Mouse (Mus musculus): ENCODE measurements around the gene Olig3. TPM values are rescaled to one million over a fixed set of nuclear protein-coding genes. Genes with fewer than 3 reads are reported as not detected.
"Not testable (repeated sequence)": the region's sequence is repeated elsewhere in the genome, so short reads cannot be mapped to it uniquely, and the experiment has no call there.

The Olig3 gene
- polyA plus RNA-seq, 1 experiment from 2014 or later: 11.1 TPM

- Histone ChIP-seq H3K27me3 (peaks cover 89% of the 10 kb centered on the region), H3K27ac (replicated peaks) (no peak overlapping the region), H3K4me1 (peaks cover 16% of the 10 kb centered on the region), H3K4me2 (replicated peaks) (peak overlapping the region; percentile 38), H3K4me3 (peak overlapping the region; percentile 21), H3K9ac (replicated peaks) (0 out of 2 replicates have a peak overlapping the region, but pooled peaks have one; percentile 1), H3K36me3 (no peaks in the 10 kb centered on the region), H3K9me3 (no peaks in the 10 kb centered on the region)
- ATAC-seq (ENCODE audit: low FRiP score, low read depth): no peak
- 2% methylated on average over 17 of the region's 17 CpGs for WGBS
Measured at GRCm38 (mm10) chr10:19362861-19363260, 6.5 kb downstream of the Olig3 start.

- Histone ChIP-seq H3K4me2 (replicated peaks) (peak overlapping the region; percentile 38), H3K4me1 (peaks cover 16% of the 10 kb centered on the region), H3K9me3 (no peaks in the 10 kb centered on the region), H3K9ac (replicated peaks) (no peak overlapping the region), H3K27me3 (peaks cover 85% of the 10 kb centered on the region), H3K4me3 (no peak overlapping the region), H3K27ac (replicated peaks) (no peak overlapping the region), H3K36me3 (no peaks in the 10 kb centered on the region)
- 3% methylated on average over 5 of the region's 5 CpGs for WGBS
- no peak for ATAC-seq (ENCODE audit: low FRiP score, low read depth)
Measured at GRCm38 (mm10) chr10:19363365-19363764, 7.0 kb downstream of the Olig3 start.

- no peak for ATAC-seq (ENCODE audit: low FRiP score, low read depth)
- Histone ChIP-seq H3K36me3 (no peaks in the 10 kb centered on the region), H3K9ac (replicated peaks) (no peak overlapping the region), H3K4me3 (no peak overlapping the region), H3K4me2 (replicated peaks) (no peak overlapping the region), H3K27ac (replicated peaks) (no peak overlapping the region), H3K4me1 (peaks cover 4% of the 10 kb centered on the region), H3K9me3 (no peaks in the 10 kb centered on the region), H3K27me3 (peaks cover 41% of the 10 kb centered on the region)
- WGBS: 89% methylated on average over 9 of the region's 9 CpGs
Measured at GRCm38 (mm10) chr10:19369143-19369542, 12.8 kb downstream of the Olig3 start.

- Histone ChIP-seq H3K4me2 (replicated peaks) (no peak overlapping the region), H3K27ac (replicated peaks) (no peak overlapping the region), H3K9me3 (no peaks in the 10 kb centered on the region), H3K4me3 (no peak overlapping the region), H3K4me1 (peaks cover 4% of the 10 kb centered on the region), H3K9ac (replicated peaks) (no peak overlapping the region), H3K36me3 (no peaks in the 10 kb centered on the region), H3K27me3 (peaks cover 34% of the 10 kb centered on the region)
- ATAC-seq (ENCODE audit: low FRiP score, low read depth): no peak
- 67% methylated on average over 3 of the region's 3 CpGs for WGBS
Measured at GRCm38 (mm10) chr10:19370146-19370545, 13.8 kb downstream of the Olig3 start.

GRCm38 (mm10) chr10:19372263-19372662, 15.9 kb downstream of the Olig3 start:
- H3K9ac ChIP-seq (replicated peaks): no peak overlapping the region
- no peak overlapping the region for H3K4me3 ChIP-seq
- no peak overlapping the region for H3K4me2 ChIP-seq (replicated peaks)
- no peaks in the 10 kb centered on the region for H3K36me3 ChIP-seq
- no peaks in the 10 kb centered on the region for H3K9me3 ChIP-seq
- H3K4me1 ChIP-seq: peaks cover 4% of the 10 kb centered on the region
- H3K27me3 ChIP-seq: peaks cover 17% of the 10 kb centered on the region
- no peak for ATAC-seq (ENCODE audit: low FRiP score, low read depth)
- no peak overlapping the region for H3K27ac ChIP-seq (replicated peaks)
- 27% methylated on average over 5 of the region's 5 CpGs for WGBS

GRCm38 (mm10) chr10:19373797-19374196, 17.5 kb downstream of the Olig3 start:
- Histone ChIP-seq H3K4me3 (no peak overlapping the region), H3K9ac (replicated peaks) (no peak overlapping the region), H3K4me1 (peaks cover 4% of the 10 kb centered on the region), H3K36me3 (no peaks in the 10 kb centered on the region), H3K27me3 (peaks cover 13% of the 10 kb centered on the region), H3K4me2 (replicated peaks) (no peak overlapping the region), H3K9me3 (no peaks in the 10 kb centered on the region), H3K27ac (replicated peaks) (no peak overlapping the region)
- 59% methylated on average over 7 of the region's 7 CpGs for WGBS
- peak; percentile 52; the same call in 1 of the 2 replicates for ATAC-seq (ENCODE audit: low FRiP score, low read depth)

- peaks cover 9% of the 10 kb centered on the region for H3K27me3 ChIP-seq
- no peak overlapping the region for H3K27ac ChIP-seq (replicated peaks)
- ATAC-seq (ENCODE audit: low FRiP score, low read depth): no peak
- no peak overlapping the region for H3K9ac ChIP-seq (replicated peaks)
- no peak overlapping the region for H3K4me2 ChIP-seq (replicated peaks)
- no peak overlapping the region for H3K4me3 ChIP-seq
- no peaks in the 10 kb centered on the region for H3K9me3 ChIP-seq
- 74% methylated on average over 3 of the region's 3 CpGs for WGBS
- peaks cover 4% of the 10 kb centered on the region for H3K4me1 ChIP-seq
- no peaks in the 10 kb centered on the region for H3K36me3 ChIP-seq
Measured at GRCm38 (mm10) chr10:19374311-19374710, 18.0 kb downstream of the Olig3 start.

- no peak overlapping the region for H3K27ac ChIP-seq (replicated peaks)
- peaks cover 4% of the 10 kb centered on the region; the same call in 1 of the 2 replicates for H3K27me3 ChIP-seq
- no peak overlapping the region for H3K4me2 ChIP-seq (replicated peaks)
- H3K9ac ChIP-seq (replicated peaks): no peak overlapping the region
- no peaks in the 10 kb centered on the region for H3K36me3 ChIP-seq
- no peaks in the 10 kb centered on the region for H3K9me3 ChIP-seq
- no peak overlapping the region for H3K4me3 ChIP-seq
- no peak for ATAC-seq (ENCODE audit: low FRiP score, low read depth)
- 92% methylated on average over 2 of the region's 2 CpGs for WGBS
- H3K4me1 ChIP-seq: peaks cover 4% of the 10 kb centered on the region
Measured at GRCm38 (mm10) chr10:19375838-19376237, 19.5 kb downstream of the Olig3 start.

- 97% methylated on average over 1 of the region's 1 CpGs for WGBS
- H3K9me3 ChIP-seq: not testable (repeated sequence)
Measured at GRCm38 (mm10) chr10:19380971-19381370, 24.6 kb downstream of the Olig3 start.

GRCm38 (mm10) chr10:19384176-19384575, 27.8 kb downstream of the Olig3 start:
- H3K9ac ChIP-seq (replicated peaks): no peak overlapping the region
- H3K4me1 ChIP-seq: no peaks in the 10 kb centered on the region
- H3K27ac ChIP-seq (replicated peaks): no peak overlapping the region
- H3K27me3 ChIP-seq: no peaks in the 10 kb centered on the region
- H3K4me3 ChIP-seq: no peak overlapping the region
- no peak overlapping the region for H3K4me2 ChIP-seq (replicated peaks)
- H3K36me3 ChIP-seq: no peaks in the 10 kb centered on the region
- 82% methylated on average over 3 of the region's 3 CpGs for WGBS
- no peak for ATAC-seq (ENCODE audit: low FRiP score, low read depth)
- no peaks in the 10 kb centered on the region for H3K9me3 ChIP-seq

More at GRCm38 (mm10) chr10:19380971-19381370, 24.6 kb downstream of the Olig3 start:
- not testable (repeated sequence) for H3K4me2 ChIP-seq (replicated peaks); H3K4me1 ChIP-seq; H3K4me3 ChIP-seq; H3K27me3 ChIP-seq; H3K36me3 ChIP-seq; H3K9ac ChIP-seq (replicated peaks); H3K27ac ChIP-seq (replicated peaks); ATAC-seq (ENCODE audit: low FRiP score, low read depth)

- Histone ChIP-seq H3K4me3 (no peak overlapping the region), H3K9me3 (no peaks in the 10 kb centered on the region), H3K4me1 (peaks cover 9% of the 10 kb centered on the region), H3K36me3 (no peaks in the 10 kb centered on the region), H3K4me2 (replicated peaks) (no peak overlapping the region), H3K27me3 (peaks cover 4% of the 10 kb centered on the region; the same call in 1 of the 2 replicates), H3K9ac (replicated peaks) (no peak overlapping the region), H3K27ac (replicated peaks) (no peak overlapping the region)
- WGBS: 90% methylated on average over 4 of the region's 4 CpGs
- ATAC-seq (ENCODE audit: low FRiP score, low read depth): no peak
Measured at GRCm38 (mm10) chr10:19391819-19392218, 35.5 kb downstream of the Olig3 start.

- H3K27ac ChIP-seq (replicated peaks): peak overlapping the region; percentile 12; the same call in 1 of the 2 replicates
- H3K9me3 ChIP-seq: no peaks in the 10 kb centered on the region
- H3K4me2 ChIP-seq (replicated peaks): peak overlapping the region; percentile 39
- H3K4me1 ChIP-seq: peaks cover 28% of the 10 kb centered on the region
- H3K9ac ChIP-seq (replicated peaks): no peak overlapping the region
- H3K27me3 ChIP-seq: peaks cover 4% of the 10 kb centered on the region; the same call in 1 of the 2 replicates
- ATAC-seq (ENCODE audit: low FRiP score, low read depth): peak; percentile 91
- WGBS: 28% methylated on average over 9 of the region's 9 CpGs
- H3K4me3 ChIP-seq: no peak overlapping the region
- H3K36me3 ChIP-seq: no peaks in the 10 kb centered on the region
Measured at GRCm38 (mm10) chr10:19396485-19397137, 40.3 kb downstream of the Olig3 start.
